Mouse (Mus musculus): Measurements from ENCODE around the gene Hes2.

DNA sequence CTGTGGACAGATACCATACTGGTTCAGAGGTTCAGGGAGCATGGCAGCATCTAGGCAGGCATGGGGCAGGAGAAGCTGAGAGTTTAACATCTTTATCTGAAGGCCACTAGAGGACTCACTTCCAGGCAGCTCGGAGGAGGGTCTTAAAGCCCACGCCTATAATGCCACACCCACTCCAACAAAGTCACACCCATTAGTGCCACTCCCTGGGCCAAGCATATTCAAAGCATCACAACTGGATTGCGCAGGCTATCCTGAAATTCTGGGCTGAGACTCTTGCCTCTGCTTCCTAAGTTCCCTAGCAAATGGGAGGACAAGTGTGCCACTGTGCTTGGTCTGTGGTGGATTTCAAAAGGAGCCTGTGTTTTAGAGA lies 26.5 kb downstream of the Hes2 start:
- TF ChIP-seq CTCF (IDR thresholded peaks at IDR 0.05; ENCODE audit: control insufficient read depth, insufficient read depth, insufficient replicate concordance, low read depth, low read length): no peak
- TF ChIP-seq POLR2A (IDR thresholded peaks at IDR 0.05; ENCODE audit: control insufficient read depth, low read depth, low read length): no peak

Data from testis, adult 2 months (tissue).